Mouse (Mus musculus): ENCODE results near the gene Tapt1.

DNA sequence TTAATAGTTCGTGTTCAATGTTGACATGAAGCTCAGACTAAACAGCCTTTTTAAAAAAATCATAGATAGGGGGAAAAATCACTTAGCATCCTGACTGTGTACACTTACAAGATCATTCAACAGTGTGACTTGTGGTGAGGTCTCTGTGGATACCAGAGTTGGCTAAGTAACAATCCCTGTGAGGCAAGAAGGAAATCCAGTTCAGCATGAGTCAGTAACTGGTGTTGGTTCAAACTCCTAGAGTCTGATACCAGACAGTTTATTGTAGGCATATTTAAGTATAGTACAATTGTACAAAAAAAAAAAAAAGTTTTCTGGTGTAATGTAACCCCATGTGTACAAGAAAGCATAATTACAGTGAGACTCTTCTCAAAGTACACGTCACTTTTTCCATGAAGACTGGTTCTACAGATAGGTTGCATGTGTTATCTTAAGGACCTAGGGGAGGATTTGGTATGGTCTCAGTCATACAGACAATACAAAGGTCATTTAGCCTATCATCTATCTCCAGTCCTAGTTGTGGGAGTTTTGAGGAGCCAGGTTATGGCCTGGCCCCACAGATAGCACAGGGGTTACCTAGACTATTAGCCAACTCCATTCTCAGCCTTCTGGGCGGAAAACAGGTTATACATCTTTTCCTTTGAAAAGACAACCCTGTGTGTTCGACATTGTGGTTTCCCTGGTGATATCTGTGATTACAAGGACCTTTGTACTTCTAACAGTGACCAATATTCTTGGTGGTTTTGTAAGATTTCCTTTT, 66.6 kb downstream of the Tapt1 start:
- TF ChIP-seq CTCF (IDR thresholded peaks at IDR 0.05; ENCODE audit: control insufficient read depth, insufficient read depth, low read length): no peak
- TF ChIP-seq POLR2A (IDR thresholded peaks at IDR 0.05; ENCODE audit: borderline replicate concordance, control insufficient read depth, low read depth, low read length): no peak

Measured in bone marrow, adult 2 months (tissue).